Mouse (Mus musculus): ENCODE results near the gene Ccdc117.

The Ccdc117 gene

DNA sequence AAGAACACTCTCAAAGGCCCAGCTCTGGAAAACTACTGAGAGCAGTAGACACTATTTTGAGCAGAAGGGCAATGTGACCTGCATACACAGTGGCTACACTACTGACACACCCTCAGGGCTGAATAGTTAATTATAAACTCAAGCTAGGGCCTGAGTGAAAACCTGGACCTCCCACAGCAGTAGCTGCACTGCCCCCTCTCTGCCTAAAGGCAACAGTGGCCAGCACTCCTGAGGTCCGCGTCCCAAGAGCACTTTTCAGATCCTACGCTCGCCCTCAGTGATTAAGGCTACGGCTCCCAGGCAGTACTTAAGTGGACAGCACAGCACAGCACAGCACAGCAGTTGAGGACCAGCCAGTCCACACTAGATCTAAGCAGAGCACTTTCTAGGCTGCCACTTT, 8.9 kb downstream of the Ccdc117 start:
- DNase-seq (ENCODE audit: low read depth in 1 of 2, low spot score in 2 of 2) = no peak

GRCm38 (mm10) chr11:5530717-5531116, 11.3 kb downstream of the Ccdc117 start:
- no peak for DNase-seq (ENCODE audit: low read depth in 1 of 2, low spot score in 2 of 2)

GRCm38 (mm10) chr11:5530172-5530571, 11.8 kb downstream of the Ccdc117 start:
- DNase-seq (ENCODE audit: low read depth in 1 of 2, low spot score in 2 of 2) = no peak

DNA sequence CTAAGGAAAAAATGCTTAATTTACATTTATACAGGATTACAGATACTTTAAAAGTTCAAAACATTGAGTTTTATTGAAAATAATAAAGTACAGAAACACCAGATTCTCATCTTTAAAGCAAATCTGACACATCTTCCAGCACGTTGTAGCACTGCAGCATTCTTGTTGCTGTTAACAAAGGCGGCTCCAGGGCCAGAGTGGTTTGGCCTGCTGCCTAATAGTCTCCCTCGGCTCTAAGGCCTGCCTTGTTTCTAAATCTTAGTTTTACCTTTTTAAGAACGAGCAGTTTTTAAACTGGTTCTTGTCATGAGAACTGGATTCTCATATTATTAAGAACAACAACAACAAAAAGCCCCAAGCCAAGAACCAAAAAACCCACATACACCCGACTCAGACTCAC, 13.1 kb downstream of the Ccdc117 start:
- no peak for DNase-seq (ENCODE audit: low read depth in 1 of 2, low spot score in 2 of 2)

DNA sequence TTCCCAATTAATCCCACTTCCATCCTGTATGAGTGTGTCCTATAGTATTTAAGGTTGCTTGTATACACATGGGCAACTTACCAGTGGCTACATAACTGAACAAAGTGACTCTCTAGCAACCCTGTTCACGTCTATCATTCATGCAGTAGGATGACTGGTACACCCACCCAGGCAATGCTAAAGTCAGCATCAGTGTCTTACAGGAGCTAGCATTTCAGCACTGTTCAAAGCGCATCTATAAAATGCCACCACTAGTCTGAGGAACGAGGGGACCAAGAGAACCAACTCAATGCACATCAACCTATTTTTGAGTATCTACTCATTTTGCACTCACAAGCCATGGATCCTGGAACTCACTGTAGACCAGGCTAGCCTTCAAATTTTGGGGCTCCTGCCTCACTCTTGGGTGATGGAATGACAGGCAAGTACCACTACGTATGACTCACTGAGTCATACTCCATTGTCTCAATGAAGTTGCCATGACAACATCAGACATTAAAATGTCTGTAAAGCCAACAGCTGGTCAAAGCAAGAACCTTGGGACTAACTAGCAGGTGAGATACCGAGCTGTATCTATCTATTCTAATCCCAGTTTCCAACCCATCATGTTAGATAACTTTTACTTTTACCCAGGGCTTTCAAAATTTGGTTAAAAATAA, 14.0 kb downstream of the Ccdc117 start:
- no peak for DNase-seq (ENCODE audit: low read depth in 1 of 2, low spot score in 2 of 2)

DNA sequence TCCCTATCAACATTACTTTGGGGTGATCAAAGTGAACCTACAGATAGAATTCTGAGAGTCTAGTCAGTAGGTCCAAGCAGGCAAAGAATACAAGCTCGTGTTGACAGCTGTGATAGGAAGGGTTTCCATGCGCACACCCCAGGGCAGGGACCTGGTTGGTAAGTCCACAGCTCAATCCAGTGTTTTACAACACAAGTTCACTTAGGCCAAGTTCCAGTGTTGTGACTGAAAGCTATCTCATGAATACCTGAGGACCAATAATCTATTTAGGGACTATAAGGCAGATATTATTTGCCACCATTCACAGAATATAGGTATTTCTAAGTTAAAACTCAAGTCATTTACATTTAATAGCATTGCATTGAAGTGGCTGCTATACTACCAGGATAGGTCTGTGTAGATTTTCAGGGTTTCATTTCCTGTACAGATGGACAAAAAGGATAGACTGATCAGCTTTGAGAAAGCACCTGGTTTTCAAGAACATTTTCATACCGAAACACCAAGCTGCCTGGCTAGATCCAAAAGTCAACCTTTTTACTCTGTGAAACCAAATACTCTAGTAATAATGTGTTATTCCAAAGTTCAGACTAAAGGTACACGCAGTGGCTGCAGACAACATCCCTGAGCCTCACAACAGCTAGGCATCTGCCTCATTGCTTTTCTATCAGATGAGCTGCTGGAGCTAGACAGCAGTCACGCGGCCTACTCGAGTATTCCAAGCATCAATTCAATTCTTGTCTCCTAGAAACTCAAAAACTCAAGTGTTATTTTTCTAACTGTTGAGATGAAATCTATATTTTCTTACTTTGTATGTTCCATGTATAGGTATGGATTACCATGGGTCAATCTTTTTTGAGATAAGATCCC, 15.2 kb downstream of the Ccdc117 start:
- DNase-seq (ENCODE audit: low read depth in 1 of 2, low spot score in 2 of 2) = no peak

DNA sequence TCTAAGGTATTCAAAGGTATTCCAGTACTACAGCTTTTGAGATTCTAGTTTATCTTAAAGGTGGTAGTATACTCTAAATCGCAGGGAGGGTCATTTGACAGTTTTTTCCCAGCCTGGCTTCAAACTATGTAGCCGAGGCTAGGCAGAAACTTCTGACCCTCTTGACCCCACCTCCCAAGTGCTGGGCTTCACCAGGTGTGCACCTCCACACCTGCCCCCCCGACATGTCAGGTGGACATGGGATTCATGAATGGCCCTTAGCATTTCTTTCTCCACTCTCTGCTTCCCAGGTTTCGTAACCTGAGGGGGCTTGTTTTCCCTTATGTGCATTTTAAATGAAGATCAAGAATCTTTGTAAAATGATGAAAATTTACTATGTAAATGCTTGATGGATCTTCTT, 16.6 kb downstream of the Ccdc117 start:
- DNase-seq (ENCODE audit: low read depth in 1 of 2, low spot score in 2 of 2) = no peak

- no peak for DNase-seq (ENCODE audit: low read depth in 1 of 2, low spot score in 2 of 2)
These were observed 19.1 kb downstream of the Ccdc117 start for GRCm38 (mm10) chr11:5522798-5523415.

DNA sequence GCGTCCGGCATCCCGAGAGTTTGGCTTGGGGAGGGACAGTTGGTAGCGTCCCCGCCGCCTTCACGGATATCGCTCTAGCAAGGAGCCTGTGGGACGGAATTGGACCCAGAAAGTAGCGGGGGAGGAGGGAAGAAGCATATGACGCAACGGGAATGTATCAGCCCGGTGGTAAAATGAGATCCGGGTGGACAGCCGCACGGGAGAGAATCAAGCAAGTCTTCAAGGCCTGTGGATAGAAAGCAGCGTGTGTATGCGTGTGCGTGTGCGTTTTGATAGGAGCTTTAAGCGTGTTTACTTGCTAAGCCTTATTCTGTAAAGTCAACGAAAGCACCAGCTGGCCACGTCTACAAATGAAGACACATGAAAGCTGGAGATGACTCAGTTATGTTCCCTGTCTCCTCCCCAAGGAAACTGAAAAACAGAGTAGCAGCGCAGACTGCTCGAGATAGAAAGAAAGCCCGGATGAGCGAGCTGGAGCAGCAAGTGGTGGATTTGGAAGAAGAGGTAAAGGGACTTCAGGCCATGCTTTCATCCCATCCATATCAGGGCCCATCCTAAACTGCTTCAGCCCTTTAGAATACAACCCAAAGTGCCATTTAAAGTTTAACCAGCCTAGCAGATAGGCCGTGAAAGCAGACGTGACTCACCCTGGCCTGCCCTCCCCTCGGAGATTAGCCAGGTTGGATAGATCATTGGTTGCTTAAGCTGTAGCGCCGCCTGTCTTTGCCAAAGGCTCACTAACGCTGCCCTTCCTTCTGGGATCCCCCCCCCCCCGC, 20.3 kb downstream of the Ccdc117 start:
- peak; percentile 35 to 68 for DNase-seq (ENCODE audit: low read depth in 1 of 2, low spot score in 2 of 2)

- DNase-seq (ENCODE audit: low read depth in 1 of 2, low spot score in 2 of 2) = no peak
These were observed 20.8 kb downstream of the Ccdc117 start for GRCm38 (mm10) chr11:5521266-5521515.

GRCm38 (mm10) chr11:5520412-5521265, 21.3 kb downstream of the Ccdc117 start, which contains the start of gene Xbp1:
Xbp1 (plus strand) TSS chr11:5520659.
- peak; percentile 91 to 97 for DNase-seq (ENCODE audit: low read depth in 1 of 2, low spot score in 2 of 2)

GRCm38 (mm10) chr11:5519681-5520080, 22.3 kb downstream of the Ccdc117 start:
- no peak for DNase-seq (ENCODE audit: low read depth in 1 of 2, low spot score in 2 of 2)

GRCm38 (mm10) chr11:5517346-5517745, 24.6 kb downstream of the Ccdc117 start:
- DNase-seq (ENCODE audit: low read depth in 1 of 2, low spot score in 2 of 2) = no peak

DNA sequence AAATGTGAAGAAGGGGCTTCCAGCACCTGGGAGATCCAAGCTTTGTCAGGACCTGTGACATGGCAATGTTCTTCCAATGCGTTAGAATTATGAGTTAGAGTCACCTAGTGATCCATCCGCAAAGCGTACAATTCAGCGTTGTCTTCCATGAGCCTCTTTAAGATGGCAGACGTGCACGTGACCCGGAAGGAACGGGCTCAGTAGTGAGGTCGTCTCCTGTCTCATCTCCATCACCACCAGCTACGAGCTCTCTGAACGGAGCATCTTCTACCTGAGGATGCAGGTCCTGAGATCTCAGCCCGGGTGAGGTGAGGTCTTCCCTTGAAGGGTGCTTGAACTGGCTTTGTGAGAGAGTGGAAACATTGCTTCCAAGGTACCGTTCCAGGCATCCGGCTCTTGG, 25.4 kb downstream of the Ccdc117 start:
- DNase-seq (ENCODE audit: low read depth in 1 of 2, low spot score in 2 of 2) = no peak

- DNase-seq (ENCODE audit: low read depth in 1 of 2, low spot score in 2 of 2) = no peak
These were observed 25.8 kb downstream of the Ccdc117 start for GRCm38 (mm10) chr11:5516151-5516550.

- DNase-seq (ENCODE audit: low read depth in 1 of 2, low spot score in 2 of 2) = no peak
These were observed 26.3 kb downstream of the Ccdc117 start for GRCm38 (mm10) chr11:5515655-5516054.

DNA sequence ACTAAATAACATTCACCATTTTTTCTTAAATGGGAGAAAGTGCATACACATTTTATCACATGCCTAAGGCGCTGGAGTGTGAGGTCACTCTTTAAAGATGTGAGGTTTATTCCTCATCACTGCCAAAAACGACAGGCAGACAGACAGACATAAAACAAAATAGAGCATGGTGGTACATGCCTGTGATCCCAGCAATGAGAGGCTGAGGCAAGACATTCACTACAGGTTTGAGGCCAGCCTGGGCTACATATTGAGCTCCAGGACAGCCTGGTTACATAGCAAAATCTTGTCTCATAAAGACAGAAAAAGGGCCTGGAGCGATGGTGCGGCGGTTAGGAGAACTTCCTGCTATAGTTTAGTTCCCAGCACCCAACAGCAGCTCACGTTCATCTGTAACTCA, 26.8 kb downstream of the Ccdc117 start:
- DNase-seq (ENCODE audit: low read depth in 1 of 2, low spot score in 2 of 2) = no peak

DNA sequence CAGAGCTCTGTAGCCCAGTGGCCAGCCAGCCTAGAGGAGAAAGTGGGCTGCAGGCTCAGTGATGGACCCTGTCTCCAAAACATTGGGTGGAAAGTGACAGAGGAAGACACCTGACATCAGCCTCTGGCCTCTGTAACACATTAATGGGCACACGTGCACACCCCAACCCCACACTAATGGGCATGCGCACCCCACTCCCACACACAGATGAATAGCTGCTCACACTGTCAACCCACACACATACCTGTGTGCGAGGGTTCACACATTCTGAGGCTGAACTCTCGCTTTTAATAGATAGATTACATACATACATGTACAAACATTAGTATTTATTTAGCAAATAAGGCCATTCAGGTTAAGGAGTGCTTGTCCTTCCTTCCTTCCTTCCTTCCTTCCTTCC, 27.9 kb downstream of the Ccdc117 start:
- no peak for DNase-seq (ENCODE audit: low read depth in 1 of 2, low spot score in 2 of 2)

DNA sequence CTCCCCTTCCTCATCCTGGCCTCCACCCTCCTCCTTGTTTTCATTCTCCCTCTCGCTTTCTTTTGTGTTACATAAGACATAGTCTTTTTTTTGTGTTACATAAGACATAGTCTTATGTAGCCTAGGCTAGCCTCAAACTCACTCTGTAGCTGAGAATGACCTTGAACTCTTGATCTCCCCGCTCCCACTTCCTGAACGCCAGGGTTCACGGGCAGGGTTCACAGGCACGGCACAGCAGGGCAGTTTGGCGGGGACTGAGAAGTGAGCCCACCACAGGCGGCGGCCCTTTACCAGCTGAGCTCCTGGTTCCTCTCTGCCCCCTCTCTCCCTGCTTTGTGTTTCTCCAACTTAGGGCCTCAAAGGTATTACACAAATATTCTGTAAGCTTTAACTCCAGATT, 29.0 kb downstream of the Ccdc117 start:
- no peak for DNase-seq (ENCODE audit: low read depth in 1 of 2, low spot score in 2 of 2)

- peak in 1 of 2 experiments; percentile 52 for DNase-seq (ENCODE audit: low read depth in 1 of 2, low spot score in 2 of 2)
These were observed 29.8 kb downstream of the Ccdc117 start for GRCm38 (mm10) chr11:5512099-5512725.

Data from monocyte, adult 2 months (primary cell).